Mouse (Mus musculus): ENCODE measurements around the gene Cox4i2.

The Cox4i2 gene

GRCm38 (mm10) chr2:152753944-152754711 is at the start of gene Cox4i2:
TSS of gene Cox4i2 (plus strand) at chr2:152754173.
- DNase-seq (ENCODE audit: low spot score in 2 of 2): peak in 1 of 2 experiments; percentile 39

DNA sequence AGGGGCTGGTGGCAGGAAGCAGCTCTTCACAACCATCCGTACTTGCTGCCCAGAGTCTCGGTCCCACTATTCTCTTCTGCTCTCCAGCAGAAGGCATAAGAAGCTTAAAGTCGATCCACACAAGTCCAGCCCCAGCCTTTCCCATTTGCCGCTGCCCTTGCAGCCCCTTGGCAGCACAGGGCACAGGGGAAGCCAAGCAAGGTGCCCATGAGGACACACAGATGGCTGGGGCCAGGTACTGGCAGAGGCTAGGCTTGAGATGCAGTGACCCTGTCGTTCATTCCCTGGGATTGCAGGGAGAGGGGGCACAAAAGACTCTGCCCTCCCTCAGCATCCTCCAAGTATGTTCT is 49.7 kb upstream of the Cox4i2 start:
- DNase-seq (ENCODE audit: low spot score in 2 of 2): no peak

DNA sequence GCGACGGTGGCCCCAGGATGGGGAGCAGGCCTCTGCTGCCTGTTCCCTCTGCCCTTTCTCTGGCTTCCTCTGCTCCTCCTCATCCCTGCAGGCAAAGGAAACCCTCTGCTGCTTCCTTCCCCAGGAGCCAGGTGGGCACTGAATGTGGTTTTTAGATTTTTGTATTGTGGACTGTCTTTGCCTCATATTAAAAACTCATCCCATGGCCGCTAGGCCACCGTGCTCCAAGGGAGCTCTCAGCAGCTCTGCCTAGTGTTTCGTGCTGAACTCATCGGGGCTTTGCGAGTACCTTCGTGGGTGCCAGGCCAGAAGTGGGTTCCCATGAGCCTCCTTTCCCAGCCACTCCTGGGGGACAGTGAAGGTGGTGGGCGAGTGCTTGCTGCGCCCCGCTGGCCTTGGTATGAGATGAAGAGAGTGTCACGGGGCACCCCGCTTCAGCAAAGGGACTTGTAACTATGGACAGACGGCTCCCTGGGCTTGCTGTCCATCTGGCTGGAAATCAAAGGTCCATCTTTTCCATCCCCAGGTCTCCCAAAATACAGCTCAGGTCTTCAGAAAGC is 49.1 kb upstream of the Cox4i2 start:
- DNase-seq (ENCODE audit: low spot score in 2 of 2): no peak

DNA sequence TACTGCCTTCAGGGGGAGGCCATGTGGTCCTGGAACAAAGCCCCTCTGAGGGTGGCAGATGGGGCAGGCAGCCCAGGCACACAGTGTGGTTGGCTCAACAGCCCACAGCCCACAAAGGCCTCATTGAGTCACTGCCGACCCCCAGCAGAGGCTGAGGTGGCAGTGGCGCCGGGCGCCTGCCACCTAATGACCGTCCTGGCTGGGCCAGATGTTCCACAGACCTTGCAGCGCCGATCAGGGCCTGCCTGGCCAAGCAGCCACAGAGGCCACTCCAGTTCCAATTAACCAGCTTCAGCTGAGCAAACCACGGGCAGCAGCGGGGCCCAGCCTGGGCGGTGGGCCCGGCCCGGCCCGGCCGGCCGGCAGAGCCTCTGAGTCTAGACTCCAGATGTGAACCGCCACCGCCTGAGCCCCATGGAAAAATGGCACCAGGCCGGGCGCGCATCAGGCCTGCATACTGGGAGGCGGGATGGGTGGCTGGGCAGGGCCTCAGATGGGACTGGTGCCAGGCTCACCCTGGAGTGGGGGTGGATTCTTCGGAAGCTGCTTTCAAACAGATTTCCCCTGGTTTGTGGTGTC is 47.9 kb upstream of the Cox4i2 start:
- peak; percentile 69 to 71 for DNase-seq (ENCODE audit: low spot score in 2 of 2)

GRCm38 (mm10) chr2:152707186-152707585 is 46.8 kb upstream of the Cox4i2 start:
- no peak for DNase-seq (ENCODE audit: low spot score in 2 of 2)

GRCm38 (mm10) chr2:152707627-152708026 is 46.3 kb upstream of the Cox4i2 start:
- DNase-seq (ENCODE audit: low spot score in 2 of 2): peak; percentile 96 to 97

GRCm38 (mm10) chr2:152709066-152709465 is 44.9 kb upstream of the Cox4i2 start:
- no peak for DNase-seq (ENCODE audit: low spot score in 2 of 2)

DNA sequence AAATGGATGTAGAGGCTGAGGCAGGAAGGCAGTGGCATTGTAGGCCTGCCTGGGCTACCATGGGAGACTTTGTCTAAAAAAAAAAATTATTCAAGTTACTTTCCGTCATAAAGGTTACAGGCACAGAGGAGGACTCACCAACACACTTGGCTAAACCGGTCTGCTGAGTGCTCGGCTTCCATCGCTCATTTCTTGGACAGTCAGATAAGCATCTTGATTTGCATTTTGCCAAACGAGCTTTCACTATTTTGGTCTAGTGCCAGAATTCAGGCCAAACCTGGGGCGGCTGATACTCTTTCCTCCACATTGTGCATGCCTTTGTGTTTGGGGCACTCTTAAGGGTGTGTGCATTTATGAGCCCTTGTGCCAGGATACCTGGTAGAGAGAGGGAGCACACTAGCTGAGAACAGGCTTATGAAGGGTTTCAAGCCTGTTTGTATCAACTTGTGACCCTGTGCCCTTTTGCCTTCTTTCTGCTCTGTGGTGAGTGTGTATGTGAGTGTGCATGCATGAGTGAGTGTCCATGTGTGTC is 37.7 kb upstream of the Cox4i2 start:
- DNase-seq (ENCODE audit: low spot score in 2 of 2): no peak

- no peak for DNase-seq (ENCODE audit: low spot score in 2 of 2)
Measured at GRCm38 (mm10) chr2:152717652-152718051, 36.3 kb upstream of the Cox4i2 start.

DNA sequence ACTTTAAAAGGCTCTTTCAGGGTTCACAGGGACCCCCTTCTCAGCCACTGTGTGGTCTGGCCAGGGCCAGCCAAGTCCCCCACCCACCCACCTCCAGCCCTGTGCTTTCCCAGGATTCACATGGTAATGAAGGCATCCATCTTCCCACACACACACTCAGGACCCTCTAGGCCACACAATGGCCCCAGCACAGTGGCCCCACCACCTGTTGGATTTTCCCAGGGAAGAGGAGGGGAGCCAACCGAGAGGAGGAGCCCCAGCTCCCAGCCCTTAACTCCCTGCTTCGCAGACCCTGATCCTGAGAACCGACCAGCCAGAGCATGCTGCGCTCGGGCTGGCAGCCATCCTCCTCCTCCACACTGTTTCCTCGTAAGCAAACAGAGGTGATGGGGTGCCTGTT is 35.9 kb upstream of the Cox4i2 start:
- DNase-seq (ENCODE audit: low spot score in 2 of 2): no peak

- peak; percentile 74 to 81 for DNase-seq (ENCODE audit: low spot score in 2 of 2)
Measured at GRCm38 (mm10) chr2:152723651-152724331, 30.2 kb upstream of the Cox4i2 start.

- no peak for DNase-seq (ENCODE audit: low spot score in 2 of 2)
Measured at GRCm38 (mm10) chr2:152724332-152724723, 29.6 kb upstream of the Cox4i2 start.

GRCm38 (mm10) chr2:152725178-152725750 is 28.7 kb upstream of the Cox4i2 start:
- no peak for DNase-seq (ENCODE audit: low spot score in 2 of 2)

- DNase-seq (ENCODE audit: low spot score in 2 of 2): no peak
Measured at GRCm38 (mm10) chr2:152726213-152726612, 27.8 kb upstream of the Cox4i2 start.

- DNase-seq (ENCODE audit: low spot score in 2 of 2): peak; percentile 61 to 76
Measured at GRCm38 (mm10) chr2:152726751-152727335, 27.1 kb upstream of the Cox4i2 start.

GRCm38 (mm10) chr2:152727795-152728510 is 26.0 kb upstream of the Cox4i2 start:
- DNase-seq (ENCODE audit: low spot score in 2 of 2): peak; percentile 79 to 88

GRCm38 (mm10) chr2:152728594-152728993 is 25.4 kb upstream of the Cox4i2 start:
- no peak for DNase-seq (ENCODE audit: low spot score in 2 of 2)

GRCm38 (mm10) chr2:152729013-152729635 is 24.8 kb upstream of the Cox4i2 start:
- no peak for DNase-seq (ENCODE audit: low spot score in 2 of 2)

DNA sequence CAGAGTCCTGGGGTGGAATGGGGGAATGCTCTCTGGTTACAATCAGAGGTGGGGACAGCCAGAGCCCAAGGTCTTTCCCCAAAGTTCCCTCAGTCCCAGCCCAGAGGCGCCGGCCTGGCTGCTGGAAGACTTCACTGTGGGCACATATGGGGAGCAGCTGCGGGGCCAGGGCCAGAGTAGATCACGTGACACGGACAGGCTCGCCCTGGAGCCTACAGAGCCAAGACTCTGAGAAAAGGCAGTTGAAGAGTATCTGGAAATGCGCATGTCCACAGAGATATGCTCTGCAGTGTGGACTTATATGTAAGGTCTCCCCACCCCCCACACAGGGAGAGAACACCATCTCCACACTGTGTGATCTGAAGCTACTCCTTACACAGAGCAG is 24.3 kb upstream of the Cox4i2 start:
- DNase-seq (ENCODE audit: low spot score in 2 of 2): peak; percentile 78 to 83

DNA sequence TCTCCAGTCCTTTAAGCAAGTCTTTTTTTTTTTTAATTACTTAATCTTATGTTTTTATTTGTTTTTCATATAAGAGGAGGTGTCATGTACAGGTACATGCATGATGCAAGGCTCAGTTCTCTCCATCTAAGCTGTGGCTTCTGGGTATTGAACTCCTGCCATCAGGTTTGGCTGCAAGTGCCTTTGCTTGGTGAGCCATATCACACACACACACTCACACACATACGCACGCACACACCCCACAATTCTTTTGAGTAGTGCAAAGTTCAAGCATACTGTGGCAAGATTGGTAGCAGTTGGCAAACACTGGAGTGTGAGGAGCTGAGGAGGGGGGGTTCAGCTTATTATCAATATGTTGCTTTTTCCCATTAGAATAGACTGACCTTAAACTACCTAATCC is 20.8 kb upstream of the Cox4i2 start:
- DNase-seq (ENCODE audit: low spot score in 2 of 2): no peak

DNA sequence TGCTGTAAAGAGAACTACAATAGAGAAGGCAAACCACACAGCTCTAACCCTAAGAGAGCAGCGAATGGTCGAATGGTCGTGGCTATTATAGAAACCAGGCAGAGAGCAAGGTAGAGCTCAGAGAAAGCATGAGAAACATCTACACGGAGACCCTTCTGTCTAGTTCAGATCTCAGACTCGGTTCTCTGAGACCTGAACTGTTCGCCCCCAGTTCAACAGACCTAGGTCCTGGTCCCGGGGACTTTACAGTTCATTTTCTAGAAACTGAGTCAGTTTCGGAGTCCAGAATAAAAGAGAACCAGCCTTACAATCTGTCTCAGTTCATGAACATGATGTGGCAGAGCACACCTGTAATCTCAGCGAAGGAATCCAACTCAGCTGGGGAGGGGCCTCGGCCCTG is 19.5 kb upstream of the Cox4i2 start:
- no peak for DNase-seq (ENCODE audit: low spot score in 2 of 2)

Measured in heart, adult 9 months (tissue).